Mouse (Mus musculus): Measurements from ENCODE around the gene Spi1. TPM values are rescaled to one million over a fixed set of nuclear protein-coding genes. Genes with fewer than 3 reads are reported as not detected.

The Spi1 gene
- polyA plus RNA-seq, 1 experiment from 2014 or later: 2.2 TPM

- H3K9ac ChIP-seq (ENCODE audit: low read length): no peak overlapping the region
- H3K9me3 ChIP-seq (ENCODE audit: control insufficient read depth, low read length): no peaks in the 10 kb centered on the region
- WGBS: 85% methylated on average over 10 of the region's 10 CpGs
- ATAC-seq (replicated peaks; ENCODE audit: low FRiP score) (no peak), DNase-seq (ENCODE audit: low spot score) (no peak)
- no peak overlapping the region for H3K27ac ChIP-seq (ENCODE audit: low read depth, low read length)
- no peak overlapping the region for H3K4me3 ChIP-seq (ENCODE audit: low read depth, low read length)
- no peaks in the 10 kb centered on the region for H3K36me3 ChIP-seq (ENCODE audit: control insufficient read depth, insufficient read depth, low read length)
- H3K27me3 ChIP-seq (ENCODE audit: control insufficient read depth, insufficient read depth, low read length): no peaks in the 10 kb centered on the region; the same call in 1 of the 2 replicates
- peaks cover 3% of the 10 kb centered on the region; the same call in 1 of the 2 replicates for H3K4me1 ChIP-seq (replicated peaks; ENCODE audit: control insufficient read depth, insufficient read depth, low read length)
- H3K4me2 ChIP-seq (ENCODE audit: low read depth, low read length, severe bottlenecking): no peak overlapping the region
Observed at GRCm38 (mm10) chr2:91113334-91113733, 31.1 kb downstream of the Spi1 start.

GRCm38 (mm10) chr2:91113852-91114251, 31.7 kb downstream of the Spi1 start:
- WGBS: 80% methylated on average over 6 of the region's 6 CpGs
- Histone ChIP-seq H3K4me1 (replicated peaks; ENCODE audit: control insufficient read depth, insufficient read depth, low read length) (peaks cover 3% of the 10 kb centered on the region; the same call in 1 of the 2 replicates), H3K9me3 (ENCODE audit: control insufficient read depth, low read length) (no peaks in the 10 kb centered on the region), H3K27ac (ENCODE audit: low read depth, low read length) (no peak overlapping the region), H3K27me3 (ENCODE audit: control insufficient read depth, insufficient read depth, low read length) (no peaks in the 10 kb centered on the region; the same call in 1 of the 2 replicates), H3K9ac (ENCODE audit: low read length) (no peak overlapping the region), H3K36me3 (ENCODE audit: control insufficient read depth, insufficient read depth, low read length) (no peaks in the 10 kb centered on the region), H3K4me3 (ENCODE audit: low read depth, low read length) (no peak overlapping the region), H3K4me2 (ENCODE audit: low read depth, low read length, severe bottlenecking) (no peak overlapping the region)
- ATAC-seq (replicated peaks; ENCODE audit: low FRiP score): no peak
- no peak for DNase-seq (ENCODE audit: low spot score)

- DNase-seq (ENCODE audit: low spot score) (peak; percentile 97), ATAC-seq (replicated peaks; ENCODE audit: low FRiP score) (peak; percentile 78)
- H3K36me3 ChIP-seq (ENCODE audit: control insufficient read depth, insufficient read depth, low read length): no peaks in the 10 kb centered on the region
- no peaks in the 10 kb centered on the region; the same call in 1 of the 2 replicates for H3K27me3 ChIP-seq (ENCODE audit: control insufficient read depth, insufficient read depth, low read length)
- H3K27ac ChIP-seq (ENCODE audit: low read depth, low read length): no peak overlapping the region
- H3K4me2 ChIP-seq (ENCODE audit: low read depth, low read length, severe bottlenecking): peak overlapping the region; percentile 82
- peak overlapping the region; percentile 77 for H3K9ac ChIP-seq (ENCODE audit: low read length)
- H3K9me3 ChIP-seq (ENCODE audit: control insufficient read depth, low read length): no peaks in the 10 kb centered on the region
- peaks cover 3% of the 10 kb centered on the region; the same call in 1 of the 2 replicates for H3K4me1 ChIP-seq (replicated peaks; ENCODE audit: control insufficient read depth, insufficient read depth, low read length)
- H3K4me3 ChIP-seq (ENCODE audit: low read depth, low read length): peak overlapping the region; percentile 40
- 9% methylated on average over 36 of the region's 42 CpGs for WGBS
Observed at GRCm38 (mm10) chr2:91114781-91115577, 32.8 kb downstream of the Spi1 start.

GRCm38 (mm10) chr2:91115578-91115970, 33.4 kb downstream of the Spi1 start:
- ATAC-seq (replicated peaks; ENCODE audit: low FRiP score) (no peak), DNase-seq (ENCODE audit: low spot score) (no peak)
- H3K27ac ChIP-seq (ENCODE audit: low read depth, low read length): no peak overlapping the region
- no peaks in the 10 kb centered on the region; the same call in 1 of the 2 replicates for H3K27me3 ChIP-seq (ENCODE audit: control insufficient read depth, insufficient read depth, low read length)
- peak overlapping the region; percentile 77 for H3K9ac ChIP-seq (ENCODE audit: low read length)
- peak overlapping the region; percentile 40 for H3K4me3 ChIP-seq (ENCODE audit: low read depth, low read length)
- WGBS: 36% methylated on average over 12 of the region's 12 CpGs
- H3K9me3 ChIP-seq (ENCODE audit: control insufficient read depth, low read length): no peaks in the 10 kb centered on the region
- H3K36me3 ChIP-seq (ENCODE audit: control insufficient read depth, insufficient read depth, low read length): no peaks in the 10 kb centered on the region
- peaks cover 3% of the 10 kb centered on the region; the same call in 1 of the 2 replicates for H3K4me1 ChIP-seq (replicated peaks; ENCODE audit: control insufficient read depth, insufficient read depth, low read length)
- H3K4me2 ChIP-seq (ENCODE audit: low read depth, low read length, severe bottlenecking): peak overlapping the region; percentile 82

GRCm38 (mm10) chr2:91116842-91117241, 34.7 kb downstream of the Spi1 start:
- Histone ChIP-seq H3K4me3 (ENCODE audit: low read depth, low read length) (no peak overlapping the region), H3K36me3 (ENCODE audit: control insufficient read depth, insufficient read depth, low read length) (no peaks in the 10 kb centered on the region), H3K4me2 (ENCODE audit: low read depth, low read length, severe bottlenecking) (no peak overlapping the region), H3K9ac (ENCODE audit: low read length) (no peak overlapping the region), H3K27ac (ENCODE audit: low read depth, low read length) (no peak overlapping the region), H3K9me3 (ENCODE audit: control insufficient read depth, low read length) (no peaks in the 10 kb centered on the region), H3K27me3 (ENCODE audit: control insufficient read depth, insufficient read depth, low read length) (no peaks in the 10 kb centered on the region; the same call in 1 of the 2 replicates), H3K4me1 (replicated peaks; ENCODE audit: control insufficient read depth, insufficient read depth, low read length) (peaks cover 3% of the 10 kb centered on the region; the same call in 1 of the 2 replicates)
- ATAC-seq (replicated peaks; ENCODE audit: low FRiP score) (no peak), DNase-seq (ENCODE audit: low spot score) (no peak)
- WGBS: 77% methylated on average over 5 of the region's 5 CpGs

GRCm38 (mm10) chr2:91117585-91118275, 35.5 kb downstream of the Spi1 start, which contains the start of gene Mybpc3:
TSS of gene Mybpc3 (plus strand) at chr2:91118144.
- no peak for ATAC-seq (replicated peaks; ENCODE audit: low FRiP score)
- WGBS: 87% methylated on average over 11 of the region's 11 CpGs
- Histone ChIP-seq H3K9ac (ENCODE audit: low read length) (no peak within 1 kb of the TSS), H3K4me3 (ENCODE audit: low read depth, low read length) (no peak within 1 kb of the TSS), H3K27me3 (ENCODE audit: control insufficient read depth, insufficient read depth, low read length) (no peaks in the 10 kb centered on the region; the same call in 1 of the 2 replicates), H3K9me3 (ENCODE audit: control insufficient read depth, low read length) (no peaks in the 10 kb centered on the region), H3K4me1 (replicated peaks; ENCODE audit: control insufficient read depth, insufficient read depth, low read length) (peaks cover 3% of the 10 kb centered on the region; the same call in 1 of the 2 replicates), H3K4me2 (ENCODE audit: low read depth, low read length, severe bottlenecking) (no peak within 1 kb of the TSS), H3K27ac (ENCODE audit: low read depth, low read length) (no peak within 1 kb of the TSS), H3K36me3 (ENCODE audit: control insufficient read depth, insufficient read depth, low read length) (no peaks in the 10 kb centered on the region)
- no peak for DNase-seq (ENCODE audit: low spot score)

- Histone ChIP-seq H3K4me2 (ENCODE audit: low read depth, low read length, severe bottlenecking) (no peak overlapping the region), H3K4me3 (ENCODE audit: low read depth, low read length) (no peak overlapping the region), H3K9me3 (ENCODE audit: control insufficient read depth, low read length) (no peaks in the 10 kb centered on the region), H3K27me3 (ENCODE audit: control insufficient read depth, insufficient read depth, low read length) (no peaks in the 10 kb centered on the region; the same call in 1 of the 2 replicates), H3K27ac (ENCODE audit: low read depth, low read length) (no peak overlapping the region), H3K4me1 (replicated peaks; ENCODE audit: control insufficient read depth, insufficient read depth, low read length) (peaks cover 3% of the 10 kb centered on the region; the same call in 1 of the 2 replicates), H3K36me3 (ENCODE audit: control insufficient read depth, insufficient read depth, low read length) (no peaks in the 10 kb centered on the region), H3K9ac (ENCODE audit: low read length) (no peak overlapping the region)
- 83% methylated on average over 1 of the region's 1 CpGs for WGBS
- DNase-seq (ENCODE audit: low spot score) (no peak), ATAC-seq (replicated peaks; ENCODE audit: low FRiP score) (no peak)
Observed at GRCm38 (mm10) chr2:91118647-91119046, 36.5 kb downstream of the Spi1 start.

GRCm38 (mm10) chr2:91119061-91119460, 36.9 kb downstream of the Spi1 start:
- ATAC-seq (replicated peaks; ENCODE audit: low FRiP score): no peak
- WGBS: 91% methylated on average over 19 of the region's 19 CpGs

More at GRCm38 (mm10) chr2:91119061-91119460, 36.9 kb downstream of the Spi1 start:
- Histone ChIP-seq H3K4me2 (ENCODE audit: low read depth, low read length, severe bottlenecking) (no peak overlapping the region), H3K27ac (ENCODE audit: low read depth, low read length) (no peak overlapping the region), H3K4me3 (ENCODE audit: low read depth, low read length) (no peak overlapping the region), H3K36me3 (ENCODE audit: control insufficient read depth, insufficient read depth, low read length) (no peaks in the 10 kb centered on the region), H3K9me3 (ENCODE audit: control insufficient read depth, low read length) (no peaks in the 10 kb centered on the region), H3K4me1 (replicated peaks; ENCODE audit: control insufficient read depth, insufficient read depth, low read length) (peaks cover 3% of the 10 kb centered on the region; the same call in 1 of the 2 replicates), H3K9ac (ENCODE audit: low read length) (no peak overlapping the region), H3K27me3 (ENCODE audit: control insufficient read depth, insufficient read depth, low read length) (no peaks in the 10 kb centered on the region; the same call in 1 of the 2 replicates)
- no peak for DNase-seq (ENCODE audit: low spot score)
